14 mouse cellular contexts compared by ENCODE assay signal in genomic region chr19:17479471-17479870, GRCm38 (mm10).
"Had no signal": no experiment of that assay in that cellular context is flagged by ENCODE, and none has a peak within 500 bp of the region (broad histone marks: within the 10 kb centered on the region; RNA-seq: fewer than 3 reads in every experiment).

No protein-coding gene starts in this region.

- H3K27ac ChIP-seq: layer of hippocampus, adult 2 months; limb, embryonic 12.5 days; liver, embryonic 13.5 days; midbrain, embryonic 10.5 days; neural tube, embryonic 15.5 days had no signal

- H3K4me2 ChIP-seq: limb, embryonic 12.5 days; liver, embryonic 13.5 days; neural tube, embryonic 15.5 days had no signal

- H3K4me1 ChIP-seq: limb, embryonic 12.5 days; liver, embryonic 13.5 days; midbrain, embryonic 10.5 days; neural tube, embryonic 15.5 days had no signal

- H3K36me3 ChIP-seq: limb, embryonic 12.5 days; liver, embryonic 13.5 days; midbrain, embryonic 10.5 days; neural tube, embryonic 15.5 days had no signal

- DNase-seq: liver; liver, embryonic 13.5 days; liver, postnatal 0 days; lung, postnatal 36 days; midbrain, embryonic 14.5 days; spleen, adult 18-20 months; thymus, adult 18-20 months; thymus, postnatal 14 days had no signal

- H3K27me3 ChIP-seq: limb, embryonic 12.5 days; liver, embryonic 13.5 days; neural tube, embryonic 15.5 days had no signal

- ATAC-seq: intestine, embryonic 16.5 days; liver, postnatal 0 days had no signal

- H3K9me3 ChIP-seq: limb, embryonic 12.5 days; liver, embryonic 13.5 days; midbrain, embryonic 10.5 days; neural tube, embryonic 15.5 days had no signal

- H3K4me3 ChIP-seq: layer of hippocampus, adult 2 months; limb, embryonic 12.5 days; liver, embryonic 13.5 days; midbrain, embryonic 10.5 days; myocyte; neural tube, embryonic 15.5 days had no signal

- H3K9ac ChIP-seq: limb, embryonic 12.5 days; liver, embryonic 13.5 days; liver, postnatal 0 days; neural tube, embryonic 15.5 days had no signal
